Mouse (Mus musculus) granulocyte monocyte progenitor cell, adult 5-6 weeks (primary cell): Measurements from ENCODE around the gene Gcm1. TPM values are rescaled to one million over a fixed set of nuclear protein-coding genes. Genes with fewer than 3 reads are reported as not detected.
A peak's percentile ranks its signal among the peaks of the same experiment; 100 is the strongest.

ENCODE experiments used
- ATAC-seq: replicated peaks from 2 replicates; pipeline ENCODE4 v1.8.0; 2016; ENCODE audit warnings: mild to moderate bottlenecking, moderate TSS enrichment, inconsistent platforms; ENCODE audit not compliant: poor library complexity, severe bottlenecking
- total RNA-seq, 2 experiments: library from RNA; stranded (forward) in 1 of 2; stranded (reverse) in 1 of 2; fragments of 200-712, 200-1000 nt in 1 of 2; fragments of >200 nt in 1 of 2; fragmentation: Nextera tagmentation in 1 of 2; gene quantifications; 2 replicates each; pipeline ENCODE4 v1.2.3; 2014 to 2017

Gcm1 gene
- not detected in 2 replicates for total RNA-seq (2014; fragmentation: Nextera tagmentation)
- total RNA-seq (2017): not detected in 2 replicates

GRCm38 (mm10) chr9:78051677-78052076 is at the start of gene Gcm1:
Gene Gcm1 (plus strand): TSS chr9:78051924.
- ATAC-seq: no peak

- ATAC-seq: no peak
Measured at GRCm38 (mm10) chr9:78003278-78003677, 48.4 kb upstream of the Gcm1 start.

- peak; percentile 58 for ATAC-seq
Measured at GRCm38 (mm10) chr9:78005481-78005880, 46.2 kb upstream of the Gcm1 start.

- ATAC-seq: peak; percentile 85
Measured at GRCm38 (mm10) chr9:78006209-78007001, 45.3 kb upstream of the Gcm1 start.

GRCm38 (mm10) chr9:78009382-78009781 is 42.3 kb upstream of the Gcm1 start:
- no peak for ATAC-seq

GRCm38 (mm10) chr9:78010187-78010586 is 41.5 kb upstream of the Gcm1 start:
- ATAC-seq: peak; percentile 50

- no peak for ATAC-seq
Measured at GRCm38 (mm10) chr9:78010707-78011106, 41.0 kb upstream of the Gcm1 start.

- no peak for ATAC-seq
Measured at GRCm38 (mm10) chr9:78012066-78012465, 39.7 kb upstream of the Gcm1 start.

GRCm38 (mm10) chr9:78012681-78013080 is 39.0 kb upstream of the Gcm1 start:
- no peak for ATAC-seq

- ATAC-seq: no peak
Measured at GRCm38 (mm10) chr9:78013813-78014212, 37.9 kb upstream of the Gcm1 start.

GRCm38 (mm10) chr9:78015816-78016215 is 35.9 kb upstream of the Gcm1 start:
- ATAC-seq: no peak

GRCm38 (mm10) chr9:78016288-78016687 is 35.4 kb upstream of the Gcm1 start:
- no peak for ATAC-seq

GRCm38 (mm10) chr9:78021256-78021655 is 30.5 kb upstream of the Gcm1 start:
- ATAC-seq: no peak

- peak; percentile 97 for ATAC-seq
Measured at GRCm38 (mm10) chr9:78022187-78022945, 29.4 kb upstream of the Gcm1 start.

GRCm38 (mm10) chr9:78024823-78025222 is 26.9 kb upstream of the Gcm1 start:
- ATAC-seq: peak; percentile 48

- ATAC-seq: no peak
Measured at GRCm38 (mm10) chr9:78027099-78027498, 24.6 kb upstream of the Gcm1 start.

- ATAC-seq: no peak
Measured at GRCm38 (mm10) chr9:78030835-78031456, 20.8 kb upstream of the Gcm1 start.

GRCm38 (mm10) chr9:78032930-78033329 is 18.8 kb upstream of the Gcm1 start:
- no peak for ATAC-seq

GRCm38 (mm10) chr9:78035296-78035695 is 16.4 kb upstream of the Gcm1 start:
- ATAC-seq: no peak

- no peak for ATAC-seq
Measured at GRCm38 (mm10) chr9:78035831-78036230, 15.9 kb upstream of the Gcm1 start.
